Mouse (Mus musculus): Measurements from ENCODE around the gene Slc25a29.

- TF ChIP-seq POLR2A (IDR thresholded peaks at IDR 0.05; ENCODE audit: low read depth, low read length) (no peak), CTCF (IDR thresholded peaks at IDR 0.05; ENCODE audit: extremely low read depth, insufficient read length, insufficient replicate concordance, low read depth, low read length) (no peak)
These were observed 37.4 kb upstream of the Slc25a29 start for GRCm38 (mm10) chr12:108873122-108873521.

Measured in small intestine, adult 2 months (tissue).